ENCODE assay signal across 8 mouse cellular contexts in genomic region chr3:96333396-96334174, GRCm38 (mm10). TPM values are rescaled to one million over a fixed set of nuclear protein-coding genes. Genes with fewer than 3 reads are reported as not detected.
DNase-seq lines count a peak whose midpoint lies in the region; ATAC-seq and TF ChIP-seq lines count a peak whose summit lies in the region.

No protein-coding gene starts in this region.

- H3K4me2 ChIP-seq in kidney, embryonic 16.5 days (replicated peaks; ENCODE audit: low read depth, low read length), result peak overlapping the region; percentile 41
- H3K4me2 ChIP-seq in hindbrain, embryonic 11.5 days (replicated peaks; ENCODE audit: low read depth, low read length), result peak overlapping the region; percentile 23; the same call in 1 of the 2 replicates
- peak overlapping the region; percentile 33 for H3K4me2 ChIP-seq in midbrain, embryonic 12.5 days (replicated peaks)

- peaks cover 96% of the 10 kb centered on the region for H3K27me3 ChIP-seq in kidney, embryonic 16.5 days (ENCODE audit: insufficient read depth, low read length)
- H3K27me3 ChIP-seq in hindbrain, embryonic 11.5 days (ENCODE audit: control insufficient read depth, insufficient read depth, low read length), result peaks cover 81% of the 10 kb centered on the region
- peaks cover 95% of the 10 kb centered on the region for H3K27me3 ChIP-seq in midbrain, embryonic 12.5 days

- no peak for TF ChIP-seq CTCF in left cerebral cortex, adult 2 months (IDR thresholded peaks at IDR 0.05)

- no peak overlapping the region for H3K9ac ChIP-seq in kidney, embryonic 16.5 days (replicated peaks; ENCODE audit: low read length)
- H3K9ac ChIP-seq in hindbrain, embryonic 11.5 days (ENCODE audit: low read depth, low read length), result no peak overlapping the region
- H3K9ac ChIP-seq in midbrain, embryonic 12.5 days (replicated peaks), result no peak overlapping the region

- no peaks in the 10 kb centered on the region for H3K36me3 ChIP-seq in kidney, embryonic 16.5 days (ENCODE audit: insufficient read depth, low read length)
- no peaks in the 10 kb centered on the region for H3K36me3 ChIP-seq in hindbrain, embryonic 11.5 days (ENCODE audit: control insufficient read depth, insufficient read depth, low read length)
- H3K36me3 ChIP-seq in midbrain, embryonic 12.5 days, result no peaks in the 10 kb centered on the region

- no peaks in the 10 kb centered on the region for H3K9me3 ChIP-seq in kidney, embryonic 16.5 days (ENCODE audit: low read length)
- no peaks in the 10 kb centered on the region for H3K9me3 ChIP-seq in hindbrain, embryonic 11.5 days (ENCODE audit: control insufficient read depth, low read length)
- H3K9me3 ChIP-seq in midbrain, embryonic 12.5 days, result no peaks in the 10 kb centered on the region

- no peak overlapping the region for H3K27ac ChIP-seq in kidney, embryonic 16.5 days (ENCODE audit: low read length)
- no peak overlapping the region for H3K27ac ChIP-seq in hindbrain, embryonic 11.5 days (ENCODE audit: low read depth, low read length)
- H3K27ac ChIP-seq in midbrain, embryonic 12.5 days (replicated peaks), result no peak overlapping the region
- H3K27ac ChIP-seq in left cerebral cortex, adult 2 months, result no peak overlapping the region

- 3% methylated on average over 25 of the region's 25 CpGs for WGBS in kidney, embryonic 16.5 days
- WGBS in hindbrain, embryonic 11.5 days, result 2% methylated on average over 25 of the region's 25 CpGs
- 2% methylated on average over 25 of the region's 25 CpGs for WGBS in midbrain, embryonic 12.5 days

- no peak for ATAC-seq in kidney, embryonic 16.5 days (ENCODE audit: low FRiP score, low TSS enrichment)
- no peak for ATAC-seq in hindbrain, embryonic 11.5 days (ENCODE audit: low FRiP score)
- ATAC-seq in midbrain, embryonic 12.5 days (ENCODE audit: low FRiP score, low read depth), result no peak

- H3K4me3 ChIP-seq in kidney, embryonic 16.5 days (ENCODE audit: low read length), result peak overlapping the region; percentile 30
- no peak overlapping the region; the same call in 1 of the 2 replicates for H3K4me3 ChIP-seq in hindbrain, embryonic 11.5 days (ENCODE audit: low read depth, low read length)
- H3K4me3 ChIP-seq in midbrain, embryonic 12.5 days, result peak overlapping the region; percentile 24
- no peak overlapping the region for H3K4me3 ChIP-seq in left cerebral cortex, adult 2 months

- 0 out of 2 replicates have a peak, but pooled peaks cover 4% of the 10 kb centered on the region for H3K4me1 ChIP-seq in kidney, embryonic 16.5 days (ENCODE audit: insufficient read depth, low read length)
- no peaks in the 10 kb centered on the region for H3K4me1 ChIP-seq in hindbrain, embryonic 11.5 days (replicated peaks; ENCODE audit: control insufficient read depth, insufficient read depth, low read length)
- peaks cover 7% of the 10 kb centered on the region for H3K4me1 ChIP-seq in midbrain, embryonic 12.5 days

- intact Hi-C loops in left cerebral cortex, adult 2 months (cut with DNase I), result loop anchor here (10.0 kb wide), 1 partner anchor 61 kb away; no protein-coding TSS in a partner anchor

- no peak for DNase-seq in kidney, adult 8-10 months
- peak; percentile 69 for DNase-seq in ZHBTc4 (ENCODE audit: low read depth, low spot score)
- DNase-seq in hindbrain, embryonic 11.5 days (ENCODE audit: low spot score), result peak; percentile 62
- no peak for DNase-seq in left cerebral cortex, adult 2 months (ENCODE audit: extremely low spot score in 1 of 2, low spot score in 2 of 2)
- DNase-seq in cerebellum, adult 18-20 months, result no peak
- DNase-seq in layer of hippocampus, postnatal 25 days (ENCODE audit: extremely low spot score in 1 of 2, low spot score in 1 of 2), result no peak

RNA-seq across cellular contexts. Expression of gene Fcgr1, which starts 39.8 kb away (rescaled TPM):
- polyA plus RNA-seq in kidney, embryonic 16.5 days (2015; fragmentation: Nextera tagmentation; extraction: Ambion mirVana), result 1.9 and 2.7 TPM in 2 replicates
- polyA plus RNA-seq in hindbrain, embryonic 11.5 days (2014; fragmentation: Nextera tagmentation; extraction: Ambion mirVana), result 1.3 and 1.9 TPM in 2 replicates
- polyA plus RNA-seq in midbrain, embryonic 12.5 days (2016; fragmentation: Nextera tagmentation; extraction: Ambion mirVana), result 1.9 and 2.4 TPM in 2 replicates
- 1 to 10 TPM; 2.0 to 2.7 TPM for total RNA-seq in left cerebral cortex, adult 2 months (2021)
- total RNA-seq in layer of hippocampus, postnatal 25 days (2021), result 1 to 10 TPM; 2.9 to 3.3 TPM

Comparison
In these comparisons a context has a peak if more than half of its experiments do, and no peak if none do; other contexts are left out.
1. H3K4me3 ChIP-seq: peak in kidney, embryonic 16.5 days (single experiment) and midbrain, embryonic 12.5 days (single experiment); none in hindbrain, embryonic 11.5 days (single experiment) and left cerebral cortex, adult 2 months (single experiment).
2. DNase-seq: peak in ZHBTc4 (single experiment) and hindbrain, embryonic 11.5 days (single experiment); none in kidney, adult 8-10 months (0 of 2), left cerebral cortex, adult 2 months (0 of 2), cerebellum, adult 18-20 months (0 of 2) and layer of hippocampus, postnatal 25 days (0 of 2).
3. Peak in every context shown above with its lines, with median percentiles within 50 percentile points of each other: H3K4me2 ChIP-seq.